Mouse (Mus musculus) lung, adult 2 months (tissue): Measurements from ENCODE around the gene Wtip. TPM values are rescaled to one million over a fixed set of nuclear protein-coding genes. Genes with fewer than 3 reads are reported as not detected.
"Not testable (repeated sequence)": the region's sequence is repeated elsewhere in the genome, so short reads cannot be mapped to it uniquely, and the experiment has no call there.

Source experiments
- DNase-seq: peaks from one replicate; pipeline ENCODE4 v3.0.0; 2022
- H3K4me1 ChIP-seq: fragments of 200-500 bp; 2 replicates; pipeline ENCODE4 v1.6.1; 2011; ENCODE audit warnings: low read length; ENCODE audit not compliant: control insufficient read depth, insufficient read depth
- H3K4me3 ChIP-seq: fragments of 200-500 bp; replicated peaks from 2 replicates; pipeline ENCODE3; 2011; ENCODE audit warnings: low read depth, mild to moderate bottlenecking, control low read depth, low read length; ENCODE audit errors: extremely low read depth
- CTCF ChIP-seq: fragments of 200-500 bp; IDR thresholded peaks from 2 replicates; pipeline ENCODE4 v1.5.1; 2011; ENCODE audit warnings: mild to moderate bottlenecking, low read length, control low read depth; ENCODE audit not compliant: insufficient read depth
- POLR2A ChIP-seq: fragments of 200-500 bp; IDR thresholded peaks from 2 replicates; pipeline ENCODE4 v1.6.1; 2011; ENCODE audit warnings: low read depth, mild to moderate bottlenecking, control low read depth, low read length, borderline replicate concordance; ENCODE audit errors: extremely low read depth
- WGBS: fragments of 180-500 bp; shearing (Covaris S2); methylation state at CpG from one replicate; pipeline ENCODE4 v1.1.7; 2018; 5-methylcytosine and 5-hydroxymethylcytosine counted together
- polyA plus RNA-seq: library from polyadenylated mRNA; depleted of rRNA; stranded (reverse); fragments of >200 nt; gene quantifications from 2 replicates; pipeline ENCODE4 v1.2.3, GENCODE M21; 2012; rRNA removed

Wtip gene
- polyA plus RNA-seq, 1 experiment, result 41.1 TPM

GRCm38 (mm10) chr7:34122987-34123720 is 9.9 kb downstream of the Wtip start:
- WGBS, result 83% methylated on average over 6 of the region's 6 CpGs
- DNase-seq, result no peak
- no peak overlapping the region for H3K4me3 ChIP-seq
- no peak for TF ChIP-seq POLR2A
- no peak for TF ChIP-seq CTCF
- H3K4me1 ChIP-seq, result no peaks in the 10 kb centered on the region

- H3K4me1 ChIP-seq, DNase-seq, H3K4me3 ChIP-seq: not testable (repeated sequence)
- 15% methylated on average over 1 of the region's 1 CpGs for WGBS
Observed at GRCm38 (mm10) chr7:34120636-34121035, 12.4 kb downstream of the Wtip start.

GRCm38 (mm10) chr7:34116601-34117000 is 16.5 kb downstream of the Wtip start:
- 53% methylated on average over 3 of the region's 3 CpGs for WGBS
- Histone ChIP-seq H3K4me1 (no peaks in the 10 kb centered on the region), H3K4me3 (no peak overlapping the region)
- TF ChIP-seq CTCF, result no peak
- no peak for TF ChIP-seq POLR2A
- DNase-seq, result no peak

GRCm38 (mm10) chr7:34109190-34109589 is 23.9 kb downstream of the Wtip start:
- 70% methylated on average over 5 of the region's 5 CpGs for WGBS
- TF ChIP-seq CTCF (no peak), POLR2A (no peak)
- no peak overlapping the region for H3K4me3 ChIP-seq
- H3K4me1 ChIP-seq, result no peaks in the 10 kb centered on the region
- no peak for DNase-seq

- TF ChIP-seq CTCF (no peak), POLR2A (no peak)
- DNase-seq, result no peak
- no peak overlapping the region for H3K4me3 ChIP-seq
Observed at GRCm38 (mm10) chr7:34101276-34101675, 31.8 kb downstream of the Wtip start.

GRCm38 (mm10) chr7:34100002-34100401 is 33.1 kb downstream of the Wtip start:
- TF ChIP-seq POLR2A (no peak), CTCF (no peak)
- 70% methylated on average over 2 of the region's 2 CpGs for WGBS
- no peak overlapping the region for H3K4me3 ChIP-seq
- no peak for DNase-seq
- no peaks in the 10 kb centered on the region for H3K4me1 ChIP-seq

More at GRCm38 (mm10) chr7:34101276-34101675, 31.8 kb downstream of the Wtip start:
- no peaks in the 10 kb centered on the region for H3K4me1 ChIP-seq

GRCm38 (mm10) chr7:34094911-34095481 is 38.1 kb downstream of the Wtip start, which contains the start of gene Scgb1b30:
Gene Scgb1b30, plus strand, starts transcription at chr7:34095431.
- Histone ChIP-seq H3K4me3 (no peak within 1 kb of the TSS), H3K4me1 (no peaks in the 10 kb centered on the region)
- TF ChIP-seq POLR2A (no peak), CTCF (no peak)
- DNase-seq, result no peak
- WGBS, result 72% methylated on average over 3 of the region's 3 CpGs

GRCm38 (mm10) chr7:34068132-34068531 is 64.9 kb downstream of the Wtip start:
- WGBS, result 76% methylated on average over 5 of the region's 5 CpGs
- not testable (repeated sequence) for DNase-seq, H3K4me3 ChIP-seq, H3K4me1 ChIP-seq

Other genes with a start within 250 kb of the Wtip start
- not detected in 2 replicates for gene Scgb2b26, start 188.2 kb downstream of the Wtip start, polyA plus RNA-seq
- gene Scgb2b27, start 119.3 kb downstream of the Wtip start, polyA plus RNA-seq, result not detected in 2 replicates
- not detected in 2 replicates for gene Scgb1b27, start 111.8 kb downstream of the Wtip start, polyA plus RNA-seq
- not detected in 2 replicates for gene Scgb1b30, start 37.8 kb downstream of the Wtip start, polyA plus RNA-seq
- 23.9 and 42.1 TPM in 2 replicates for gene Uba2, start 36.3 kb upstream of the Wtip start, polyA plus RNA-seq
- gene Pdcd2l, start 63.4 kb upstream of the Wtip start, polyA plus RNA-seq, result 19.1 and 23.7 TPM in 2 replicates
- gene Gpi1, start 97.1 kb upstream of the Wtip start, polyA plus RNA-seq, result 164 and 199 TPM in 2 replicates
- not detected in 2 replicates for gene Gm6096, start 117.8 kb upstream of the Wtip start, polyA plus RNA-seq
- 80.0 and 91.4 TPM in 2 replicates for gene 4931406P16Rik, start 180.3 kb upstream of the Wtip start, polyA plus RNA-seq